Comparison of ENCODE assay signal across 25 mouse cellular contexts in genomic region chr1:96482816-96483215, GRCm38 (mm10).
"Had no signal": no experiment of that assay in that cellular context is flagged by ENCODE, and none has a peak within 500 bp of the region (broad histone marks: within the 10 kb centered on the region; RNA-seq: fewer than 3 reads in every experiment).

No protein-coding gene starts in this region.

- H3K4me1 ChIP-seq: heart, embryonic 13.5 days; heart, embryonic 15.5 days; hindbrain, embryonic 13.5 days; hindbrain, embryonic 15.5 days; kidney, embryonic 15.5 days; limb, embryonic 13.5 days; limb, embryonic 15.5 days; liver, embryonic 12.5 days had no signal

- H3K36me3 ChIP-seq: heart, embryonic 13.5 days; heart, embryonic 15.5 days; hindbrain, embryonic 13.5 days; hindbrain, embryonic 15.5 days; kidney, embryonic 15.5 days; limb, embryonic 13.5 days; limb, embryonic 15.5 days; liver, embryonic 12.5 days had no signal

- DNase-seq: gastrocnemius, adult 2 months; gastrocnemius, postnatal 10 days; gastrocnemius, postnatal 25 days; heart, adult 18-20 months; heart, postnatal 14 days; heart, postnatal 36 days; kidney, adult 11 months; kidney, adult 2 months; kidney, adult 9 months; kidney, postnatal 14 days; kidney, postnatal 36 days; layer of hippocampus, postnatal 36 days; left cerebral cortex, postnatal 4 days had no signal

- H3K27me3 ChIP-seq: heart, embryonic 13.5 days; heart, embryonic 15.5 days; hindbrain, embryonic 13.5 days; hindbrain, embryonic 15.5 days; kidney, embryonic 15.5 days; limb, embryonic 13.5 days; limb, embryonic 15.5 days; liver, embryonic 12.5 days had no signal

- H3K9ac ChIP-seq: heart, embryonic 13.5 days; heart, embryonic 15.5 days; hindbrain, embryonic 13.5 days; hindbrain, embryonic 15.5 days; kidney, embryonic 15.5 days; limb, embryonic 13.5 days; limb, embryonic 15.5 days; liver, embryonic 12.5 days; liver, embryonic 14.5 days had no signal

- H3K9me3 ChIP-seq: heart, embryonic 13.5 days; heart, embryonic 15.5 days; hindbrain, embryonic 13.5 days; hindbrain, embryonic 15.5 days; kidney, embryonic 15.5 days; limb, embryonic 13.5 days; limb, embryonic 15.5 days; liver, embryonic 12.5 days had no signal

- H3K27ac ChIP-seq: gastrocnemius, adult 2 months; heart, embryonic 13.5 days; heart, embryonic 15.5 days; hindbrain, embryonic 13.5 days; hindbrain, embryonic 15.5 days; hindbrain, postnatal 0 days; kidney, embryonic 15.5 days; kidney, postnatal 0 days; layer of hippocampus, adult 2 months; limb, embryonic 13.5 days; limb, embryonic 15.5 days; liver, embryonic 12.5 days; liver, embryonic 14.5 days had no signal

- H3K4me3 ChIP-seq: gastrocnemius, adult 2 months; heart, embryonic 13.5 days; heart, embryonic 15.5 days; hindbrain, embryonic 13.5 days; hindbrain, embryonic 15.5 days; kidney, embryonic 15.5 days; layer of hippocampus, adult 2 months; limb, embryonic 13.5 days; limb, embryonic 15.5 days; liver, embryonic 12.5 days had no signal
